Mouse (Mus musculus) heart, adult 8-10 months (tissue): ENCODE measurements around the gene Prkg1. TPM values are rescaled to one million over a fixed set of nuclear protein-coding genes. Genes with fewer than 3 reads are reported as not detected.

Source experiments
- DNase-seq: peaks from one replicate; pipeline ENCODE4 v3.0.0; 2022; ENCODE audit warnings: low spot score
- total RNA-seq, 4 experiments: library from RNA; stranded (reverse); gene quantifications; 2 replicates each; pipeline ENCODE4 v1.2.4; 2022

The Prkg1 gene
- total RNA-seq, 4 experiments from 2014 or later, result 10.6 to 16.1 (median 12.2) TPM

DNA sequence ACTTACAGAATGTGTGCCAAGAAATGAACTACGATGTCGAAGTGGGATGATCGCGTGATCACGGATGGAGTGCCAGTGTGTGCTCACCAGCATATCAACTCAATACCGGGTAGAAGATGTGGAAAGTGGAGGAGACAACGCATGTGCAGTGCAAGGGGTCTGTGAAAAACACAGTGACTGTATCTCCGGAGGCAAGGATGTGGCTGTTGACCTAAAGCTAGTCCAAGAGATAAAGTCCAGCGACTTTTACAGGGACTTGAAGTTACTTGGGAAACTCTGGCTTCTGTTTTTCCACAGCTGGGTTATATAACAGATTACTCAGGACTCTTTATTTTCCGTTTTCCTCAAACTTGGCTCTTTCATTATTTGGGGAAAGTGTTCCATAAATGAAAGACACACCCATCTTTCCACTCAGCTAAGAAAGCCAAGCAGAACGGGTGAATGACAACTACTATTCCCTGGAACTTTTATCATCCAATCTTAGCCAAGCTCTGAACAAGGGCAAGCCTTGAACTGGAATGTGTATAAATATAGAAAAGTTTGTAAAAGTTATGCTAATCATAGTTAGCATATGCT lies 699.5 kb downstream of the Prkg1 start:
- DNase-seq, result peak; percentile 46

DNA sequence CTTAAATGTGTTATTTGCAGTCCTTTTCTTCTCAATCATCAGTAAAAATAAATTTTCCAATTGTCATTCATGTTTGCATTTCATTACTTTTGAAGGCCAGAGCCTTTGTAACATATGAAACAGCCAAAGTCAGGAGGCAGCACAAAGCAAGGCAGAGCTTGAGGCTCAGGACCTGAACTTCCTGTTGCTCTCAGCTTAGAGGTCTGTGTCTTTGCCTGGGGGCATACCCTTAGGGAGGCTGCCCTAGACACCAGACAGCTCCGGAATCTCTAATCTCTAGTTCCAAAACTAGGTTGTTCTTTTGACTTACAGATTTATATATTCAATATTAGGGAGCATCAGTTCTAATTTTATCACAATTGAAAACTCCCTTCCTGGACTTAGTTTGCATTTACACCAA lies 700.1 kb downstream of the Prkg1 start:
- peak; percentile 11 for DNase-seq

DNA sequence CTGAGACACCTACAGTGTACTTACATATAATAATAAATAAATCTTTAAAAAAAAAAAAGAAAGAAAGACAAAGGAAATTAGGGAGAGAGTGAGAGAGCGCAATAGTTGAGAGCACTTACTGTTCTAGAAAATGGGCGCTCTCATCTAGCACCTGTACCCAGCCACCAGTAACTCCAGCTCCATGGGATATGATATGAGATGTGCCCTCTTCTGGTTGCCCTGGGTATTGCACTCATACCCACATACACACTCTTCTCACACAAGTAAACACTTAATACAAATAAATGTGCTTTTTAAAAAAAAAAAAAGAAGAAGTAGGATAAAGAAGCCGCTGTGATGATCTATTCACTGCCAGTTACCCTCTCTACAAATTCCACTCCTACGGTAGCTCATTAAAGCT lies 718.2 kb downstream of the Prkg1 start:
- no peak for DNase-seq

DNA sequence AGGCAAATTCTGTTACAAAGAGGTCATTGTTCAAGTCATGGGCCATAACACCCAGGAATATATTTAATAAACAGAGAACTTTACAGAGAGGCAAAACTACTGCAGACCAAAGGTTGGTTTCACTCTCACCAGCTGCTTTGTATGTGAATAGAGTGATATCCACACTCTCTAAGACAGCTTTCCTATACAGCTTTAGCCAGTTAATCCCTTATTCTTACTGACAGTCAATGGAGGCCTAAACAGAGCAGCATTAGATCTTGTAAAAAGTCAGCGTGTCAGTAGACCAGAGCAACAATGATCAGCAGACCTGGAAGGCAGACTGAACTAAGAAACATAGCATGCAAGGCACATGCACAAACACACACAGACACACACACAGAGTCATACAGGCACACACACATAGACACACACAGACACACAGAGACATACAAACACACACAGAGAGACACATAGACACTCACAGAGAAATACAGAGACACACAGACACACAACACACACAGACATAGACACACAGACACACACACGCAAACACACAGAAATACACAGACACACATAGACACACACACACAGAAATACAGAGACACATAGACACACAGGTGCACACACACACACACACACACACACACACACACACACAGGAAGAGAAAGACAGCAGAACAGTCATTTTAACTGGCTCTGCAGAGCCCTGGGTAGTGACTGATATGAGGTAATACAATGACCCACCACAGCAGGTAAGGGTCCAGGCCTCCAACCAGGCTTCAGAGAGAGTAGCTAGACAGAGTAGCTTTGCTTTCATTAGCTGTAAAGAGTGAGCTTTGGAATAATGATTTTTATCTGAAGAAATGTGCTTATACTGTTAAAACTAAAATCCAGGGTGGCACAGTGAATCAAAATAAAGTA lies 723.6 kb downstream of the Prkg1 start:
- DNase-seq, result no peak

DNA sequence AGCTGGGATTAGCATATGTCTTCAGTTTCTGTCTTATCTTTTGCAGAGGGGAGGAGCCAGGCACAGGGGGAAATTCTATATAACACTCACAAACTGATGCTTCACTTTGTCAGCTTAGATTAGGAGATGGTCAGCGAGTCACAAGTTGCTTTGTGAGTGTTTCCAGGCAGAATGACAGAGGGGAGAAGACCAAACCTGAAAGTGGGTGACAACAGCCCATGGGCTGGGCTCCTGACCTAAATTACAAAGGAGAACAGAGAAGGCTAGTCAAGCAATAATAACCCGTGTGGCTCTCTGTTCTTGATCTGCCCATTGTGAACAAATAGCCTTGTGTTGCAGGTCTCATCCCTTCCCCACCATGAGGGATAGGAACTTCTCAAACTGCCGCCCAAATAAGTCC lies 725.9 kb downstream of the Prkg1 start:
- DNase-seq, result no peak

DNA sequence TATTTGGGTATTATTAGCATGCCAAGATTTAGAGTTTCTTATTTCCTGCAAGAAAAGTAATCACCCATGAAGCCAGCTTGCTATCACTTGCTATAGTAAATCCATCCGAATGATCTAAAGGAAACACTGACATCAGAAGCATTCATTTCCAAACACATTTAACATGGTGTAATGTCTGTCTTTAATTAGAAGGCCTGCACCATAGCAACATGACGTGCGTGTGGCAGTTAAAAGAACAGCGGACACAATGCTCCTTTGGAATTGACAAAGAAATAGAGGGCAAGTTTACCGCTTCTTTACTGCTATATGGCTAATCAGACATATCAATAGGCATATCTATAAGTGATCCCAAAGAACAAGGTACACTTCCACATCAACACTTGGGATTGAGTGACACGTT lies 733.2 kb downstream of the Prkg1 start:
- no peak for DNase-seq

DNA sequence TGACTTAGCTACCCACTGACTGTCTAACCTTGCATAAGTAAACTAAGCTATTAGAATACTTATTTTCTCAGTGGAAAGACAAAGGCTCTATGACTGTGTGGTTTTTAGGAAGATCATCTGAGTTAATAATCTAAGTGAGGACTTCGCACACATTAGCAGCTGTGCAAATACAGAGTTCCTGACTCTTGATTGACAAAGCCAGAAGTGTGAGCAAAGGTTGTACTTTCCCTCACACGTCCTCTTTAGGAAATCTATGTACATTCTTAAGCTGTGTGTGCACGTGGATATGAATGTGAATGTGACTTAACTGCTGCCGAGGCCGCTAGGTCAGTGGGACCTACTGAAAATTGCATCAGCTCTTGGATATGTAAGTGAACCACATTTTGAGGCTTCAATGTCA lies 738.0 kb downstream of the Prkg1 start:
- DNase-seq, result no peak

DNA sequence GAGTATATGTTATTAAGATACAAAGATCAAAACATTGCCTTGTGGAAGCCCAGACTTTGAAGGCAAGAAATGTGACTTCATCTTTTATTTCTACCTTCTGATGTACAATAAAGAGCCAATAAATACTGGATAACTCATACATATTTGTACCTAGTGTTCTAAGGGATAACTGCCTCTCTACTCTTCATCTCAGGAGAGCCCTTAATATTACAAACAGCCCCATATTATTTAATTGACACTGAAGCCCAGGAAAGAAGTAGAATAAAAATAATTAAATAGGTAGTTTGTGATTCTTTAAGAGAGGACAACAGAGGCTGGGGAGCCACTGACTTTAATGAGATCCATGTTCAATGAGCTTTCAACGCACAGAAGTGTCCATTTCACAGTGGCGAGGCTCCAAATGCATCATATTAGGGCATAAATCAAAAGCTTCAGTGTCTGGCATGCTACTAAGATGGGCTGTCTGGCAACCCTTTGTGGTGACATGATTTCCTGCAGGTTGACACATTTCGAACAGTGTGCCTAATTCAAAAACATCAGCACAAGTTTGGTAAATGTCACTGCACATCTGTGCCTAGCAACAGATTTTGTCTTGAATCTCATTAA lies 753.2 kb downstream of the Prkg1 start:
- DNase-seq, result no peak

DNA sequence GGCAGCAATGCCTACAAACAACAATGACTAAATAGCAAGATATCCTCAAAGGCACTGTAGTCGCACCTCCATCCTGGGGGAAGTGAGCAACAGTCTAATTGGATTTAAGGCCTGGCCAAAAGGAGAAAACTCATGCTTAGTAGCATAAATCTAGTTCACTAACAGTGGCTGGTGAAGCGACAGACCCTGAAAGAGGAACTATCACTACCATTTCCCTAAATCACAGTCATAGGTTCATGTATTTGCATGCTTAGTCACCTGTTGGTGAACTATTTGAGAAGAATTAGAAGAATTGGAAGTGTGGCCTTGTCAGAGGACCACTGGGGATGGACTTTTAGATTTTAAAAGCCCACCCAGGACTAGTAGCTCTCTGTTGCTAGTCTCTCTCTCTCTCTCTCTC lies 766.3 kb downstream of the Prkg1 start:
- DNase-seq, result no peak

DNA sequence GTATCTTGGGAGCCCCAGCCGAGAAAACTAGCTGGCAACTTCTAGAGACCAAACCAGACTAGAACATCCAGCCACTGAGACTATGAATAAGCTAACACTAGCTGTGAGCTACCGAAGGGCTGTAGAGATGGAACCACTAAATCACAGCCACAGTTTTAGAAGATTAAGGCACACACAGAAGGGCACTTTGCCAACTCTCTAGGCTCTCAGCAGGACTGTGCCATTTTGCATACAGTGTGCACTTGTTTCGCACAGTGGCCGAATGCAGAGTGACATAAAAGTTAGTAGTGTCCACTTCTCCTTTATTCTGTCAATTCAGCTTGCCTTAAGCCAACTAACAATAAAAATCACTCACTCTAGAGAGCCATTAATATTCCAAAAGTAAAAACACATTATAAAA lies 774.4 kb downstream of the Prkg1 start:
- no peak for DNase-seq

DNA sequence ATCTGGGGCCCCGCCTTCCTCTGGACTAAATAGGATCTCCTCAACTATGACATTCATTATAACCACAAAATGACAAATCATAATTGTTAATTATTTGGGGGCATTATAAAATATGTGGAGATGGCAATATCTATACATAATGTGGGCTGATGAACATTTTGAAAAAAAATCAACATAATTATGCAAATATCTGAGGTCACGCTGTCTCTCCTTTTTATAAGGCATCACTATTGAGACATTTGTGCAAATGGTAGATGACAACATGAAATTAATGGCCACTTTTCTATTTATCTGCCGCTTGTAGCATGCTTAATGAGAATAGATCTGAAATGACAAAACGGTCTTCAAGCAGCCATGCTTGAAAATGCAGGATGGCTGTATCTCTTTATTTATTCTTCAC lies 782.4 kb downstream of the Prkg1 start:
- DNase-seq, result no peak

DNA sequence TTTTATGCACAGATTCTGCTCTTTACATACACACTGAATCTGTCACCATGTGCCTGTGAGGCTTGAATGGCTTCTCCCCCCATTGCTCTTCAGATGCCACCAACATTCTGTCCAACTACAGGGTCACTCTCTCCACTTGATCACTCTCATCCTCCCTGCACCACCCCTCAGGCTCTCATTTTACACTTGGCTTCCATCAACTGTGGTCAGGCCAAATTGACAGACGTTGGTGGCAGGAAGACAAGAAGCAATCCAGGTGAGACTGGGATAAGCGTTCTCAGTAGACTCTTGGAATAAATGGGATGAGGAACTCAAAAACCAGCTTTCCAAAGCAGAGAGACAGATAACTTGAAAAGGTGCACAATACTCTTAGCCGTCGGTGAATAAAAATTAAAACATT lies 786.7 kb downstream of the Prkg1 start:
- no peak for DNase-seq

DNA sequence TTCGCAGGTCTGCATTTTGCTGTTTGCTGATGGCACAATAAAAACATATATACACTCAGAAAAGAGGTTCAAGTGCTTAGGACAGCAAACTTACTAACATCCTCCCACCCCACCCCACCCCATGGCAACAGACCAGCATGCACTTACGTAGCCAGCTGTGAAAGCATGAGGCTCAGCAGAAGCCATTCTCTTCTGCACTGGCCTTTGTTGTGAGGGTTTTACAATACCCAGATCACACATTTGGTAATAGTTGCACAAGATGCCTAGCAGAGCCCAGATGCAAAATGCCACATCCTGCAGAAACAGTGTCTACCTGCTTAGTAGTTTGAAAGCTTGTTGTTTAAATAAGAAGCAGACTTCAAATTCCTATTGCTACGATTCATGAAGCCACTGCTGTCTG lies 814.2 kb downstream of the Prkg1 start:
- no peak for DNase-seq

DNA sequence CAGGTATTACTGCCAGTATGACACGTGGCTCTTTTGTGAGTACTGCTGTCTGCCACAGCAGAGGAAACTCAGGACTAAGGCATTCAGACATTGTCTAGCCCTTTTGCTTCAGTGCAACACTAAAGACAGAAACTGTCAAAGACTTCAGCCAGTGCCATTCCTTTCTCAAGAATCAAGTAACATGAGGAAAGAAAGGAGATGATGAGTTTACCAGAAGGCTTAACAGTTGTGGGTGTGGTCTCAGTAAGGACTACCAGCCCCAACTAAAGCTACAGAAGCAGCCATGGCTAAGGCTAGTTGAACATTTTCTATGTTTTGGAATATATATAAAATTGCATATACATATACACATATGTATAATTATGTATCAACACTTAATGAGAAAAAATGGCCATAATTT lies 816.6 kb downstream of the Prkg1 start:
- DNase-seq, result no peak

DNA sequence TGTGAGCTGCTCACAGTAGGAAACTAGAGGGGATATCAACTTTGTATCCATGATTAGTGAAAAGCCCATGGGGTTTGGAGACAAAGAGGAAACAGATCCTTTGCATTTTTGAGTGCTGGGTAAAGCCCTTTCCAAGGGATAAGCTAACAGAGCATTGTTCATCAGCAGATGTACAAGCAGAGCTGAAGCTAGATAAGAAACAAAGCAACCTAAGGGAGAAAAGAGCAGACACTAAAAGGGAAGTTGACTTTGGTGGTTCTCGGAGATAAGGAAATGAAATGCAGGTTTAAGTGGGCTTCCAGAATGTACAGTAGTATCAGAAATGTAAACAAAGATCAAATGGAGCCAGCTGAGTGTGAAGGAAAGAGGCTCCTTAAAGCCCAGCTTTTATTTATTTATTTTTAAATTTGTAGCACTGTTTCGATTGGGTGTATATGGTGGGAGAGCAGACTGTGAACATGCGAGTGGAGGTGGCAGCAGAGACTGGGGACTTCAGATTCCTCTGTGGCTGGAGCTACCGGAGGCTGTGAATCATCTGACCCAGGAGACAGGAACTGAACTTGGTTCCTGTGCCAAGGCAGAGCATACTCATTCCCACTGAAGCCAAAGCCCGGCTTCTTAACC lies 822.4 kb downstream of the Prkg1 start:
- no peak for DNase-seq

DNA sequence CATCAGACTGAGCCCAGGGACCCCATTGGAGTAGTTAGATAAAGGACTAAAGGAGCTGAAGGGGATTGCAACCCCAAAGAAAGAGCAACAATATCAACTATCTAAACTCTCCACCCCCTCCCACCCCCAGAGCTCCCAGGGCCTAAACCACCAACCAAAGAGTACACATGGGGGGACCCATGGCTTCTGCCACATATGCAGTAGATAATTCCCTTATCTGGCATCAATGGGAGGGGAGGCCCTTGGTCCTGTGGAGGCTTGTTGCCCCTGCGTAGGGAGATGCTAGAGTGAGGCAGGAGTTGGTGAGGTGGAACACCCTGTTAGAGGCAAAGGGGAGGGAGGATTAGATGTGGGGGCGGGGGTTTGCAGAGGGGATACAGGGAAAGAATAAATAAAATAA lies 826.8 kb downstream of the Prkg1 start:
- no peak for DNase-seq

DNA sequence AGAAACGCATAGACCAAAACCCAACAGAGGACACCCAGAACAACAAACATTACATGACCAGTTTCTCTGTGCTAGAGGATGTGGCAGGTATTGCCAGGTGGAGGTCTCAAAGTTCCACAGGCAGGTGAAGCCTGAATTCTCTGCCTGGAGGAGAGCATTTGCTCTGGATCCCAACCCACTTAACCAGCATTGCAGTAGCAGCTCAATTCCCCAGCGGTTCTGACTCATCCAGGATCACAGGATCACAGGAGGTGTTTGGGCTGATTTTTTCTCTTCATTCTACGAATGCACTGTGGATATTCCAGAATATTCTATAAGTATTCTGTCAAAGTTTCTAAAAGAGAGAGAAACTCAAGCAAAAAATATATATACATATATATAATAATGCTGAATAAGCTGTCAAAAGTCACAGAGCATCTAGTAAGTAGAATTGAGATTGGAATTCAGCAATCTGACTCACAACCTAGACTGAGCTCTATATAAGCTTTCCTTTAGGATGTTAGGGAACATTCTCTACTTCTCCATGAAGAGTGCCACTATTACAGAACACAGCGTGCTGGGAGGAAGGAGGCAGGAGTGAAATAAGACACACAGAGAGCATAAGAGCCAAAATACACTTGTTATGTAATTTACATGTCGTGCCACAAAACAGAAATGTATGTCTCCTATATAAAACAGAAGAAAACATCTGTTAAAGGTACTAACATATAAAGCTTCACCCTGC lies 833.2 kb downstream of the Prkg1 start:
- no peak for DNase-seq

DNA sequence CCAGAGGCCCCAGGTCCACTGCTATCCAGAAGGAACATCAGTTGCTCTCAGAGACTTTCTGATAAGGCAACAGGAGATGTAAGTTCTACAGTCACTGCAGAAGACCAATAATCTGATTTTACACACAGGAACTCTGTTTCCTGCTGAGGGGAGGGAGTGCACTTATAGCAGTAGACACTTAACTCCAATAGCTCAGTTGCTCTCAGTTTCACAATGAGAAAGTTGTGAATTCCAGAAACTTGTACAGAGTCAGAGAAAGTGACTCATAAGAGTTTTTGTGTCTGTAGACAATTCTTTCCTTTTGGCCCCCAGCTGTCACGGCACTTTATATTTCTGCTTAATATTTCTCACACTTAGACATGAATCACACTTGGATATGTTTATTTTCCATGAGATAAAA lies 840.8 kb downstream of the Prkg1 start:
- DNase-seq, result no peak

DNA sequence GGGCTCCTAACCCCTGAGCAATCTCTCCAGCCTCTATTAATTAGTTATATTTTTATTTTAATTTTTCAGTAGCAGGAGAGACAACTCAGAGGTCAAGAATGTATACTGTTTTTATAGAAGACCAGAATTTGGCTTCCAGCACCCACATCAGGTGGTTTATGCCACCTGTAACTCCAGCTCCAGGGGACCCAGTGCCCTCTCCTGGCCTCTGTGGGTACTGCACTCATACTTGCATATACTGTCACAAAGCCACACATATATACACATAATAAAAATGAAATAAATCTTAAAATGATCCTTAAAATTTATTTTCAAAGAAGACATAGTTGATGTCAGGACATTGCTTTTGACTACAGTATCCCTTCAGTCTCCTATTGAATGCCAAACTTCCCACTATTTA lies 862.5 kb downstream of the Prkg1 start:
- DNase-seq, result no peak

DNA sequence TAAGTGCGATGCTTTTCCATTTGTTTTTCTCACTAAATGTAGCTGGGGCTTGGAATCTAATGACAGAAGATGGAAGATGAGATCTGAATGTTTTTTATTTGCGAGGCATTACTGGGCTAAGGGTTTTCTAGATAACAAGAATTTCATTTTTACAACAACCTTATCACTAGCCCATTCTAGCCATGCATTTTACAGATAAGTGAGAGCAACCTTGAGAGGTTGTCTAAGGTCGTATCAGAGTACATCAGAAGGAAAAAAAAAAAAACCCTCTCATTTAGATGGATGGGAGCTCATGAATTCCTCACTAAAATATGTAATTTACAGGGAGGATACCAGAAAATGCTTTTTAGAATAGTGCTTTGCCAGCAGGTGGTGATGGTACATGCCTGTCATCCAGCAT lies 863.8 kb downstream of the Prkg1 start:
- DNase-seq, result no peak

DNA sequence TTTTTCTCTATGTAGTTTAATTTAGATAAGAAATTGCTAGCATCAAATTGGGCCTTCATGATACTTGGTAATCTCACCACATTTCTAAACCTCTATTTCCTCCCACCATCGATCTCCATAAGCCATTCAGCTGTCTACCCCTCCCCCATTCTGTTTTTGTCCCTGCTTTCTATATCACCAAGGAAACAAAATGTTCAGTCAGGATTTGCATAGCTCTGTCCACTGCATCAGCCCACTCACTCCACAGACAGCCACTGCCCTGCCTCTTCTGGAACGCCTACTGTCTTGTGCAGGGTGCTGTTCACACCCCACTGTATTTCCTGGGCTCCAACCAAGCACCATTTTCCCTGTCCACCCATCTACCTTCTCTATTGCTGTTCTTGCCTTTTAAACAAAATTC lies 874.5 kb downstream of the Prkg1 start:
- no peak for DNase-seq

DNA sequence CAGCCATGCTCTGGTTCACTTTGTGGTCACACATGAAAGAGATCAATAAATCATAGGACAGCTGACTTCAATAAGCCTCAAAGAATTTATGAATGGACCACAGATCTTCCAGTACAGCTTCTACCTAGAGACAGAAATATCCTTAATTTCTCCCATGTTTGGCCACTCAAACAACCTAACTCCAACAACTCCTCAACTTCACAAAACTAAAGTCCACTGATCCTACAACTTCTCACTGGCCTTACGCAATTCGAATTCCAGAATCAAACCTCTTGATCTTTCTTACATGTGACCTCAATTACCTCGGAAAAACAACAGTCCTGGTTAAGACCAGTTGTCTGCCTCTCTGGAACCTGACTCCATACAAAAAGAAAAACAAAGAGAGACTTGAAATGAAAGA lies 875.0 kb downstream of the Prkg1 start:
- no peak for DNase-seq
